Mouse (Mus musculus): ENCODE results near the gene Kcnip3.

Gene Kcnip3

GRCm38 (mm10) chr2:127522006-127522441 is at the start of gene Kcnip3:
TSS of gene Kcnip3 (minus strand) at chr2:127522094.
- peak; percentile 85 to 90 for DNase-seq

GRCm38 (mm10) chr2:127559070-127559966 is 37.4 kb upstream of the Kcnip3 start:
- peak; percentile 96 to 97 for DNase-seq

GRCm38 (mm10) chr2:127551078-127551477 is 29.2 kb upstream of the Kcnip3 start:
- peak; percentile 91 to 94 for DNase-seq

GRCm38 (mm10) chr2:127550446-127550845 is 28.6 kb upstream of the Kcnip3 start:
- DNase-seq = peak in 1 of 2 experiments; percentile 45

- peak in 1 of 2 experiments; percentile 13 for DNase-seq
These were observed 27.8 kb upstream of the Kcnip3 start for GRCm38 (mm10) chr2:127549711-127550110.

GRCm38 (mm10) chr2:127548342-127549074 is 26.6 kb upstream of the Kcnip3 start:
- peak in 1 of 2 experiments; percentile 4 for DNase-seq

GRCm38 (mm10) chr2:127541697-127542096 is 19.8 kb upstream of the Kcnip3 start:
- peak in 1 of 2 experiments; percentile 41 for DNase-seq

GRCm38 (mm10) chr2:127541185-127541584 is 19.3 kb upstream of the Kcnip3 start, which contains the start of gene Prom2:
TSS of gene Prom2 (minus strand) at chr2:127541467.
- DNase-seq = peak; percentile 46 to 59

GRCm38 (mm10) chr2:127539494-127539893 is 17.6 kb upstream of the Kcnip3 start:
- peak; percentile 75 to 83 for DNase-seq

GRCm38 (mm10) chr2:127537548-127537947 is 15.7 kb upstream of the Kcnip3 start:
- DNase-seq = no peak

- peak in 1 of 2 experiments; percentile 46 for DNase-seq
These were observed 13.5 kb upstream of the Kcnip3 start for GRCm38 (mm10) chr2:127535363-127535762.

- no peak for DNase-seq
These were observed 10.5 kb upstream of the Kcnip3 start for GRCm38 (mm10) chr2:127532379-127532778.

GRCm38 (mm10) chr2:127531592-127531991 is 9.7 kb upstream of the Kcnip3 start:
- DNase-seq = peak; percentile 69 to 74

GRCm38 (mm10) chr2:127530418-127530817 is 8.5 kb upstream of the Kcnip3 start:
- no peak for DNase-seq

GRCm38 (mm10) chr2:127525004-127525775 is 3.3 kb upstream of the Kcnip3 start:
- DNase-seq = peak; percentile 61 to 76

GRCm38 (mm10) chr2:127523950-127524729 is 2.2 kb upstream of the Kcnip3 start:
- DNase-seq = peak; percentile 95 to 97

- peak; percentile 91 for DNase-seq
These were observed 505 bp downstream of the Kcnip3 start for GRCm38 (mm10) chr2:127521172-127522005.

- peak; percentile 52 to 56 for DNase-seq
These were observed 1.8 kb downstream of the Kcnip3 start for GRCm38 (mm10) chr2:127520123-127520522.

- DNase-seq = peak; percentile 36 to 52
These were observed 2.6 kb downstream of the Kcnip3 start for GRCm38 (mm10) chr2:127519308-127519707.

- no peak for DNase-seq
These were observed 3.1 kb downstream of the Kcnip3 start for GRCm38 (mm10) chr2:127518831-127519230.

- DNase-seq = peak in 1 of 2 experiments; percentile 42
These were observed 3.6 kb downstream of the Kcnip3 start for GRCm38 (mm10) chr2:127518273-127518672.

All from cerebellum, postnatal 14 days (tissue).